10 mouse cellular contexts compared by ENCODE assay signal in the genomic region with DNA sequence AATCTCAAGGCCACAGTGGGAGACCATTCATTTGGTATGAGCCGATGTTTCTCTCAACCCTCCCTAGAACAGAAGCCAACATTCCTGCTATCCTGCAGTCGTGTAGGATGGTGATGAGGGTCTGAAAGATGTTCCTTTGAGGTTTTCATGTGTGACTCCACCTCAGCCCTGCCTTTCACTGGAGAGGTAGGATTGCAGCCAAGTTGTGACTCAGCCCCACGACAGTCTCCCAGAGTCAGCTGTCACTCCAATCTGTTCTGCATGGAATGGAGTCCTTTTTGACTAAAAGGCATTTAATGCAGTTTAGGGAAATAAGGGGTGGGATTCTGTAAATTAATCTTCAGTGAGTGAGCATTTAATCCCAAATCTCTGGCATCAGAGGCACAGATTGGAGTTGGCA.
DNase-seq lines count a peak whose midpoint lies in the region.
"Had no signal": no experiment of that assay in that cellular context is flagged by ENCODE, and none has a peak within 500 bp of the region (broad histone marks: within the 10 kb centered on the region; RNA-seq: fewer than 3 reads in every experiment).

No protein-coding gene starts in this region.

- peak; percentile 30 to 37 for DNase-seq in cerebellum, postnatal 36 days
- no peak for DNase-seq in cerebellum, adult 9-11 months
- DNase-seq in brain, adult 2 months (ENCODE audit: low read depth, low spot score): peak; percentile 83
- DNase-seq in layer of hippocampus, adult 11-12 months (ENCODE audit: low spot score): peak; percentile 77
- peak; percentile 19 to 76 for DNase-seq in left cerebral cortex, postnatal 25 days (ENCODE audit: low spot score in 2 of 2)
- DNase-seq in spleen, postnatal 4 days (ENCODE audit: low spot score in 2 of 2): no peak
- no peak for DNase-seq in lung, adult 18-20 months
- no peak for DNase-seq in ovary, adult 18-20 months (ENCODE audit: low spot score)
- DNase-seq: heart, postnatal 14 days; kidney, postnatal 10 days had no signal

- intact Hi-C loops in left cerebral cortex, postnatal 25 days (cut with DNase I): no loop called here

Comparison
In these comparisons a context has a peak if more than half of its experiments do, and no peak if none do; other contexts are left out.
1. DNase-seq: peak in cerebellum, postnatal 36 days (2 of 2), brain, adult 2 months (single experiment), layer of hippocampus, adult 11-12 months (single experiment) and left cerebral cortex, postnatal 25 days (2 of 2); none in cerebellum, adult 9-11 months (single experiment), spleen, postnatal 4 days (0 of 2), lung, adult 18-20 months (0 of 2) and ovary, adult 18-20 months (single experiment).